Mouse (Mus musculus): ENCODE measurements around the gene Leo1. TPM values are rescaled to one million over a fixed set of nuclear protein-coding genes. Genes with fewer than 3 reads are reported as not detected.

Gene Leo1
- polyA plus RNA-seq, 1 experiment from 2014 or later: 31.4 TPM

DNA sequence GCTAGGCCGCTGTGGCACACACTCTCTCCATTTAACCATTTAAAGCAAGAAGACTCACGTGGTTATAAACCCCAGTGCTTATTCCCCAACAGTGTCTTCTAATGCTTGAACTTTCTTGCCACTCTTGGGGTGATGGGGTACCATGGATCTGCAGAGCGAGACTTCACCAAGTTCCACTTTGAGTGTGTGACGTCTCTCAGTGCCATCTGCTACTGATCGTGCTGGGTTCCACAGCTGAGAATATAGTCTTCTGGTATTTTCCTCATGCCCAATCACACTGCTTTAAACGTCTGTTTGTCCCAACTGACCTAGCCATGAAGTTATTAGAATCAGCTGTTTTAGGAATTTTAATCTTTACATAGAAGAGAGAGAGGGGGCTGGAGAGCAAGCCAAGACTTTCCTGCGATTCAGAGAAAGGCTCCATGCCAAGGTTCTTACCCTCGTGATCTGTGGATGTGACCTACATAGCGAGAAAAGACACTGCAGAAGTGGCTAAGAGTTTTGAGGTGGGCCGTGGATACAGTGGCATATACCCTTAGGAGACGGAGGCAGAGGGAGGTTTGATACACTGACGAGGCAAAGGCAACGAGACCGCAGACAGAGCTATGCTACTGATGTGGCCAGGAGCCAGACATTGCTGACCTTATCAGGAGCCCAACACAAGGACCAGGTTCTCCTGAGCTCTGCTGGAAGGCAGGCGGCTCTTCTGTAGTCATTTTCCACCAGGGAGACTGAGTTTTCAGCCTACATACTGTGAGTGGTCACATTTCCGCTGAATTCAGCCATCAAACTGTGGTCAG is 10.3 kb upstream of the Leo1 start:
- H3K4me3 ChIP-seq (replicated peaks; ENCODE audit: low read depth, low read length): no peak overlapping the region
- H3K4me1 ChIP-seq (replicated peaks; ENCODE audit: insufficient read depth, low read length): no peaks in the 10 kb centered on the region
- H3K9me3 ChIP-seq (replicated peaks; ENCODE audit: low read length): no peaks in the 10 kb centered on the region
- no peak for TF ChIP-seq CTCF (IDR thresholded peaks at IDR 0.05; ENCODE audit: low read depth)
- H3K27me3 ChIP-seq (ENCODE audit: insufficient read depth, low read length): no peaks in the 10 kb centered on the region
- no peak overlapping the region for H3K27ac ChIP-seq
- DNase-seq (ENCODE audit: low spot score) (no peak), ATAC-seq (replicated peaks; ENCODE audit: low FRiP score, low read depth) (no peak)
- H3K4me2 ChIP-seq (ENCODE audit: low read length): no peak overlapping the region
- H3K36me3 ChIP-seq (ENCODE audit: insufficient read depth, low read length): no peaks in the 10 kb centered on the region
- WGBS: 75% methylated on average over 16 of the region's 16 CpGs
- no peak overlapping the region for H3K9ac ChIP-seq (ENCODE audit: low read depth, low read length)

DNA sequence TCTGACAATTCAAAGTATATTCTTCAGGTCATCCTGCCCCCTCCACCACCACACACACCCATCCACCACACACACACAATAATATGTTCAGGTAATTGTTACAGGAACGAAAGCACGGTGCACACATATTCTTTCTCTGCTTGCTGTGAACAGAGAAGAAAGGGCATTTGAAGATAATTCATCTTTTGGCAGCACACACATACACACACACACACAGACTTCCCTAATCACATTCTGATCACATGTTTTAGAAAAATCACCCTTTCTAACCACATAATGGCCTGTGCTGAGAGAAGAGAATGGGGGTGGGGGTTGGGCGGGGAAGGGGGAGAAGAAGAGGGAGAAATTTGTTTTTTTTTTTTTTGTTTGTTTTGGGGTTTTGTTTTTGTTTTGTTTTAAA is 8.6 kb upstream of the Leo1 start:
- Histone ChIP-seq H3K9ac (ENCODE audit: low read depth, low read length) (no peak overlapping the region), H3K4me2 (ENCODE audit: low read length) (no peak overlapping the region), H3K36me3 (ENCODE audit: insufficient read depth, low read length) (no peaks in the 10 kb centered on the region), H3K27ac (no peak overlapping the region), H3K9me3 (replicated peaks; ENCODE audit: low read length) (no peaks in the 10 kb centered on the region), H3K4me3 (replicated peaks; ENCODE audit: low read depth, low read length) (no peak overlapping the region), H3K27me3 (ENCODE audit: insufficient read depth, low read length) (no peaks in the 10 kb centered on the region), H3K4me1 (replicated peaks; ENCODE audit: insufficient read depth, low read length) (no peaks in the 10 kb centered on the region)
- ATAC-seq (replicated peaks; ENCODE audit: low FRiP score, low read depth): no peak
- no peak for DNase-seq (ENCODE audit: low spot score)
- 84% methylated on average over 3 of the region's 3 CpGs for WGBS
- TF ChIP-seq CTCF (IDR thresholded peaks at IDR 0.05; ENCODE audit: low read depth): no peak

DNA sequence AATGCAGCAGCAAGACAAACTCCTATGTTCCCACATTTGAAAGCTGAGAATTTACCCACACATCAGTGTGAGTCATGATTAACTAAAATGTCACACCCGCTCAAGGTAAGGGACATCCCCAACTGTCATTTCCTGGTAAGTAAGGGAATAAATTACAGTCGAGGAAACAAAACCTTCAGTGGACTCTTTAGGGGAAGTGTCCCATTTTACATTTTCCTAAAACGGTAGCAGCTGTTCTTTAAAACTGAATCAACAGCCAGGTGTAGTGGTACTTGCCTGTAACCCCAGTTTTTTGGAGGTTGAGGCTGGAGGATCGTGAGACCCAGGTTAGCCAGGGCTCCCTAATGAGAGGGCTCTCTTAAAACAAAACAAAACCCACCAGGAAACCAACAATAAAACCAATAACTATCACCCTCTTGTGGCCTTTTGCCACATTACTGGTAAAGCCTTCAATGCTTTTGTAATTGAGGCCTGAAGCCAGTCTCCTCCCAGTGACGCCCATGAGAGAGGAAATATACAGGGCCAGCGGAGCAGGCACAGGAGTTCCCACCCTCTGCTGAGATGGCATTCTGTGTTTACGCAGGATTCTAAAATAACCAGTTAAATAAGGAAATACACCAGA is 7.0 kb upstream of the Leo1 start:
- no peak overlapping the region for H3K4me2 ChIP-seq (ENCODE audit: low read length)
- H3K27ac ChIP-seq: no peak overlapping the region
- DNase-seq (ENCODE audit: low spot score) (peak; percentile 89), ATAC-seq (replicated peaks; ENCODE audit: low FRiP score, low read depth) (peak; percentile 65; the same call in 1 of the 2 replicates)
- no peak overlapping the region for H3K4me3 ChIP-seq (replicated peaks; ENCODE audit: low read depth, low read length)
- TF ChIP-seq CTCF (IDR thresholded peaks at IDR 0.05; ENCODE audit: low read depth): peak; percentile 78
- H3K9ac ChIP-seq (ENCODE audit: low read depth, low read length): no peak overlapping the region
- 27% methylated on average over 7 of the region's 7 CpGs for WGBS
- H3K27me3 ChIP-seq (ENCODE audit: insufficient read depth, low read length): no peaks in the 10 kb centered on the region
- no peaks in the 10 kb centered on the region for H3K4me1 ChIP-seq (replicated peaks; ENCODE audit: insufficient read depth, low read length)
- H3K9me3 ChIP-seq (replicated peaks; ENCODE audit: low read length): no peaks in the 10 kb centered on the region
- H3K36me3 ChIP-seq (ENCODE audit: insufficient read depth, low read length): no peaks in the 10 kb centered on the region

DNA sequence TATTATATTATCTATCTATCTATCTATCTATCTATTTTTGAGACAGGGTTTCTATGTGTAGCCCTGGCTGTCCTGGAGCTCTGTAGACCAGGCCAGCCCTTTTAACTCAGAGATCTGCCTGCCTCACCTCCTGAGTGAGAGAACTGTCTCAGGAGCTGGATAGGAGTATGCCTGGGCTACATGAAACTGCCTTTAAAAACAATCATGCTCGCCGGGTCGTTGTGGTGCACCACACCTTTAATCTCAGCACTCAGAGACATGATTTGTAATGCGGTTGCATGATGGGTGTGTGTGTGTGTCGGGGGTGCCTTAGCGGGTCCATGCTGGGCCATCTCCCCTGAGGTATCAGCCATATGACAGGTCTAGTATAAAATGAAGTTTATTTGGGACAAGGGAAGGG is 6.5 kb upstream of the Leo1 start:
- H3K4me1 ChIP-seq (replicated peaks; ENCODE audit: insufficient read depth, low read length): no peaks in the 10 kb centered on the region
- no peak overlapping the region for H3K4me3 ChIP-seq (replicated peaks; ENCODE audit: low read depth, low read length)
- WGBS: 76% methylated on average over 6 of the region's 6 CpGs
- H3K9me3 ChIP-seq (replicated peaks; ENCODE audit: low read length): no peaks in the 10 kb centered on the region
- no peak overlapping the region for H3K27ac ChIP-seq
- TF ChIP-seq CTCF (IDR thresholded peaks at IDR 0.05; ENCODE audit: low read depth): no peak
- DNase-seq (ENCODE audit: low spot score) (no peak), ATAC-seq (replicated peaks; ENCODE audit: low FRiP score, low read depth) (0 out of 2 replicates have a peak, but pooled peaks have one; percentile 23)
- H3K36me3 ChIP-seq (ENCODE audit: insufficient read depth, low read length): no peaks in the 10 kb centered on the region
- H3K27me3 ChIP-seq (ENCODE audit: insufficient read depth, low read length): no peaks in the 10 kb centered on the region
- no peak overlapping the region for H3K9ac ChIP-seq (ENCODE audit: low read depth, low read length)
- no peak overlapping the region for H3K4me2 ChIP-seq (ENCODE audit: low read length)

DNA sequence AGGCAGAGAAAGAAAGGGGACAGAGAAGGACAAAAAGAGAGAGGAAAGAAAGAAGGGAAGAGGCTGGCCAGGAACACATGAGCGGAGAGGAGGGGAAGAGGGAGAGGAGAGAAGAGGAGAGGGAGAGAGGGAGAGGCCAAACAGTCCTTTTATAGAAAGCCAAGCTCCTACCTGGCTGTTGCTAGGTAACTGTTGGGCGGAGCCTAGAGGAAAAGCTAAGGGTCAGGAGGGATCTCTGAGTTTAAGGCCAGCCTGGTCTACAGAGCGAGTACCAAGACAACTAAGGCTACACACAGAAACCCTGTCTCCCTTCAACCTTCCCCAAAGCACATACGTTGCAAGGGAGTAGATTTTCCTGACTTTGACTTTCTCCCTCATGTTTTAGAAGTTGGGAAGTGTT is 6.0 kb upstream of the Leo1 start:
- no peak for DNase-seq (ENCODE audit: low spot score)
- no peak overlapping the region for H3K4me2 ChIP-seq (ENCODE audit: low read length)
- no peak overlapping the region for H3K4me3 ChIP-seq (replicated peaks; ENCODE audit: low read depth, low read length)
- H3K9ac ChIP-seq (ENCODE audit: low read depth, low read length): no peak overlapping the region
- 89% methylated on average over 4 of the region's 4 CpGs for WGBS
- no peak for TF ChIP-seq CTCF (IDR thresholded peaks at IDR 0.05; ENCODE audit: low read depth)
- peak overlapping the region; percentile 2; the same call in 1 of the 2 replicates for H3K27ac ChIP-seq
- no peaks in the 10 kb centered on the region for H3K27me3 ChIP-seq (ENCODE audit: insufficient read depth, low read length)
- ATAC-seq (replicated peaks; ENCODE audit: low FRiP score, low read depth): no peak
- no peaks in the 10 kb centered on the region for H3K9me3 ChIP-seq (replicated peaks; ENCODE audit: low read length)
- no peaks in the 10 kb centered on the region for H3K36me3 ChIP-seq (ENCODE audit: insufficient read depth, low read length)
- no peaks in the 10 kb centered on the region for H3K4me1 ChIP-seq (replicated peaks; ENCODE audit: insufficient read depth, low read length)

DNA sequence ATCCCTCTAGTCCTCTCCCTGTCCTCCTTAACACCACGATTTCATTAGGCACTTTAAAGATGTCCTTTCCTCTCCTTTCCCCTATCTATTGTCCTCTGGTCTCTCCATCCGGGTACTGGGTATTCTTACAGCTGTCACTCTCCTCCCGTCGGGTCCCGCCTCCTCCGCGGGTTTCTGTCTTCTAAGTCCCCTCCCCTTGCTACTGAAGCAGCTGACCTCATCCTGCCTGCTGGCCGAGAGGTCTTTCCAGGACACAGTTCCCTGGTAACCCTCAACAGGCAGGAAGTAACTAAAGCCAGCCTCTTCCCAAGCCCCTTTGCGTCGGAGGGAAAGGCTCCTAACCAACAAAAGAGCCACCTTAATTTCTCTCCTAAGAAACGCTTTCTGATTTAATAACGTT is 5.4 kb upstream of the Leo1 start:
- no peak overlapping the region for H3K9ac ChIP-seq (ENCODE audit: low read depth, low read length)
- 0 out of 2 replicates have a peak overlapping the region, but pooled peaks have one; percentile 1 for H3K4me2 ChIP-seq (ENCODE audit: low read length)
- no peak for TF ChIP-seq CTCF (IDR thresholded peaks at IDR 0.05; ENCODE audit: low read depth)
- H3K36me3 ChIP-seq (ENCODE audit: insufficient read depth, low read length): no peaks in the 10 kb centered on the region
- ATAC-seq (replicated peaks; ENCODE audit: low FRiP score, low read depth) (peak; percentile 85), DNase-seq (ENCODE audit: low spot score) (peak; percentile 93)
- H3K9me3 ChIP-seq (replicated peaks; ENCODE audit: low read length): no peaks in the 10 kb centered on the region
- H3K27ac ChIP-seq: peak overlapping the region; percentile 2; the same call in 1 of the 2 replicates
- no peak overlapping the region for H3K4me3 ChIP-seq (replicated peaks; ENCODE audit: low read depth, low read length)
- H3K27me3 ChIP-seq (ENCODE audit: insufficient read depth, low read length): no peaks in the 10 kb centered on the region
- 2% methylated on average over 12 of the region's 12 CpGs for WGBS
- no peaks in the 10 kb centered on the region for H3K4me1 ChIP-seq (replicated peaks; ENCODE audit: insufficient read depth, low read length)

All from kidney, postnatal 0 days (tissue).